Mouse (Mus musculus) olfactory bulb, adult 2 months (tissue): ENCODE measurements around the gene Fn3krp.

ENCODE experiments used
- CTCF ChIP-seq: fragments of 200-500 bp; IDR thresholded peaks from 2 replicates; pipeline ENCODE4 v1.5.1; 2012; ENCODE audit warnings: low read depth, mild to moderate bottlenecking, low read length, moderate library complexity; ENCODE audit not compliant: insufficient read depth
- POLR2A ChIP-seq: fragments of 200-500 bp; IDR thresholded peaks from 2 replicates; pipeline ENCODE4 v1.6.1; 2012; ENCODE audit warnings: mild to moderate bottlenecking, low read depth, low read length, moderate library complexity; ENCODE audit not compliant: insufficient read depth

GRCm38 (mm10) chr11:121415351-121415750 is 5.8 kb upstream of the Fn3krp start:
- TF ChIP-seq POLR2A = no peak
- no peak for TF ChIP-seq CTCF
